Mouse (Mus musculus): ENCODE measurements around the gene Gm1123.

The Gm1123 gene

DNA sequence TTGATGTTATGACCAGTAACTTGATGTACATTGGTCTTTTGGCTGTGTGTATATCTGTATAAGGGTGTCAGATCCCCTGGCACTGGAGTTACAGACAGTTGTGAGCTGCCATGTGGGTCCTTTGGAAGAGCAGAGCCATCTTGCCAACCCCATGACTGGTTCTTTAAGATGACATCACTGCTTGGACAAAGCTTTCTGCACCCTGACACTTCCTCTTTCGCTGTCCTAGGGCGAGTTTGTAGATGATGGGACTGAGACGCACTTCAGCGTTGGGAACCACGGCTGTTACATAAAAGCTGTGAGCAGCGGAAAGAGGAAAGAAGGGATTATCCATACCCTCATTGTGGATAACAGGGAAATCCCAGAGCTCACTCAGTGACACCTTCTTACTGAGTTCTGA is 34.2 kb downstream of the Gm1123 start:
- DNase-seq (ENCODE audit: low spot score) = no peak

DNA sequence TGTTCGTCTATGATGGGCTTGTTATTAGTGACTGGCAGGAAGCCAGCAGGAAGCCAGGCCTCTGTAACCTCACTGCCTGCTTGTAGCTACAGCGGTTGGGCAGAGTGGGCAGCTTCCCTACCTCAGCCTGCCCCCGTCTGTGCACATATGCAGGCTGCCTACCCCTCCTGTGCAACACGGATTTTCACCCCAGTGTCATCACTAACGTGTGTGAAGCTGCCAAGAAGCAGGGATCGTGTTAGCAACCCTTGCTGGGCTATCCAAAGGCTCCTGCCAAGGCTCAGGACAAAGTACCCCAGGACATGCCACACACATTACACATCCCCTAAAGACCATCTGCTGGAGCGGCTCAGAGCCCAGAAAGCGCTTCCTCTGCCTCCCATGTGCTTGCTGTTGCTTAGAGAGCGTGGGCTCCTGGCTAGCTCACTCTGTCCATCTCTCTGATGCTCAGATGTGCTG is 35.6 kb downstream of the Gm1123 start:
- DNase-seq (ENCODE audit: low spot score) = no peak

GRCm38 (mm10) chr9:98994103-98994502 is 41.4 kb downstream of the Gm1123 start:
- DNase-seq (ENCODE audit: low spot score) = no peak

GRCm38 (mm10) chr9:98987131-98987530 is 48.4 kb downstream of the Gm1123 start:
- DNase-seq (ENCODE audit: low spot score) = no peak

DNA sequence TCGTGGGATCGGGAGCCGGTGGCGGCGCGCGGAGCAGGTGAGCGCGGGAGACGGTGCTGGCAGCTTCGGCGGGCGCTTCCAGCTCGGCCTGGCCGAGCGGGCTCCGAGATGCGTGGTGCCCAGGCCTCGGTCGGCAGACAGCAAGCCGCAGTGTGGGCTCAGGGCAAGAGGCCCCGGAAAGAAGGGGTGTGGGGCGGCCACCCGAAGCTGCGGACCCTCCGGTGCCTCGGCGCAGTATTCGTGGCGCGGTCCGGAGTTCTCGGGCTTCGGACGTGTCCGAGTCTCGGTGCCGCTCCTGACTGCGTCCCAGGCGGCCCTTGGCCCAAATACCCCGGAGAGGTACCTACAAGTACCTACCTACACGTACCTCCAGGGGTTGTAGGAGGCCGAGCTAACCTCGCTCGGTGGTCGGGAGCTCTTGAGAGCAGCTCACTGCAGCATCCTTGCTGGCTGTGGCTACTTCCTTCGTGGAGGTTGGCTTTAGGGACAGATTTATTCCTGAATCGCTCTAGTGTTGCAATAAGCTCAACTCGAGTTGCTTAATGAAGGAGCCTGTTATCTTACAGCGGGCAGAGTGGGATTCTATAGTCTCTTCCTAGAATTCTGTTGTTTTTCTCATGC is 48.9 kb downstream of the Gm1123 start:
- no peak for DNase-seq (ENCODE audit: low spot score)

- DNase-seq (ENCODE audit: low spot score) = peak; percentile 100
Observed at GRCm38 (mm10) chr9:98985800-98986475, 49.6 kb downstream of the Gm1123 start, which contains the start of gene Faim. Gene Faim, plus strand, starts transcription at chr9:98986373.

DNA sequence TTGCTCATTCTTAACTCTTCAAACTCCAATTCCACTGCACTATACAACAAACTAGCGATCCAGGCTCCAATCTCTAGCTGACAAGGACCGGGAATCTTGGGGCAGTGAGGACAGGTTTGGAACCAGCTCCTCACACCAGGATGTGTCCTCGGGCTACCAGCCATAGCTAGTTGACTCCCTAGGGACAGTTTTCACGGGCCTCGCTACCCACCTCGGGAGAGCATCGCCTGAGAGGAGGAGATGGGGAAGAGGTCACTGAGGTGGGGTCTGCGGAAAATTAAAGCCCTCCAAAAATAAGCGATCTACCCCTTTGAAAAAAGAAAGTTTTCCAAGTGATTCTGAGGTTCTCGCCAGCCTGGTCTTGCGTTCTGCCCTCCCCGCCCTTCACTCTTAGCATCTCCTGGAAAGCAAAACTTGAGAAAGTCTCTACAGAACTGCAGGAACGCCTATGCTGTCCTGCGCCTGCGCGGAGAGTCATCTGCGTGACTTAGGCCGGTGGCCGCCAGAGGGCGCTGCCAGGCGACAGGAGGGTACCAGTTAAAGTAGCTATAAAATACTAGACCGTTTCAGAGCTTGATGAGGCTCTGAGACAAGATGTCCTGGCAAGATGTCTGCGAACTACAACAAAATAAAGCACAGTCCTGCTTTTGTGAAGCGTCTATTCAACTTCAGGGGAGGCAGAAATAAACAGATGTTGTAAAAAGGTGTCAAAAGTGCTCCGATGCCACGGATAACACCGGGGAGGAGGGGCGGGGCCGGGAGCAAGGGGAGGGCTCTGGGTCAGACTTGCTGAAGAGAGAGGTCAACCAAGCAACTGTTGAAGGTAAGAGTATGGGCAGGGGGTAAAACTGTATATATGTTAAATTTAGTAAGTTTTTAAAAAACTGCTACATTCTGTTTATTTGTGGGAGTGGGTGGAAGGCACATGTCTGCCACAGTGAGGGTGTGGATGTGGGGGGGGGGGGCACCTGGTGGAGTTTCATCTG is 55.8 kb downstream of the Gm1123 start:
- peak; percentile 93 for DNase-seq (ENCODE audit: low spot score)

- DNase-seq (ENCODE audit: low spot score) = no peak
Observed at GRCm38 (mm10) chr9:98976520-98976919, 59.0 kb downstream of the Gm1123 start.

DNA sequence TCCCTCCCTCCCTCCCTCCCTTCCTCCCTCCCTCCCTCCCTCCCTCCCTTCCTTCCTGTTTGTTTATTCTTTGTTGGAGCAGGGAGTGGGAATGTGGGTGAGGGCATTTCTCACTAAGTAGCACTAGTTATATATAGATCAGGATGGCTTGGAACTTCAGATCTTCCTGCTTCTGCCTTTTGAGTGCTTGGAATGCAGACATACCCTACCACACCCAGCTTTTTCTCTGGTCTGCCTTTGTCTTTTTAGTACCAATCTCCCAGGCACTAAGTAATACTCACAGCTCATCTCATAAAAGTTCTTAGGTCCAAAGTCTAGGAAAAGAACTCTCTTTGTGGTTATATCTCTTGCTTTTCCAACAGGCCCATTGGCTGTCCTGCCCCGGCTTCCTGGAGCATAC is 59.4 kb downstream of the Gm1123 start:
- no peak for DNase-seq (ENCODE audit: low spot score)

GRCm38 (mm10) chr9:98974898-98975297 is 60.6 kb downstream of the Gm1123 start:
- DNase-seq (ENCODE audit: low spot score) = no peak

GRCm38 (mm10) chr9:98973561-98973960 is 62.0 kb downstream of the Gm1123 start:
- no peak for DNase-seq (ENCODE audit: low spot score)

DNA sequence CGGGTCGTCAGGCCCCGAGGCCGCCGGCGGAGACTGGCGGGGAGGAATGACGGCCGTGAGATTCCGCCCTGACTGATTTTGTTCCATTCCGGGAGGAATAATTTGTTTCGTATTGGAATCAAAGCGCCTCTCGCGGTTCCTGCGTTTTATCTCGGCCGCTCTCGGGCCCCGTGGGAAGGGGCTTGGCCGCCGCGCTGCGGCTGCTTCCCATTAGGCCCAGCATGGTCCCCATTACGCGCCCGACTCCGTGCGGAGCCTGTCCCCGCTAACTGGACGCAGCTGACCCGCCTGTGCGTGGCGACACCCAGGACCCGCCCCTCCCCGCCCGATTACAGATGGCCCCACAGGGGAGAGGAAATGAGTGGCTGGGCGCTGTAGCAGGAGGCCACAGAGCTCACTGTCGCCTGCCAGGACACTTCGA is 62.4 kb downstream of the Gm1123 start:
- no peak for DNase-seq (ENCODE audit: low spot score)

DNA sequence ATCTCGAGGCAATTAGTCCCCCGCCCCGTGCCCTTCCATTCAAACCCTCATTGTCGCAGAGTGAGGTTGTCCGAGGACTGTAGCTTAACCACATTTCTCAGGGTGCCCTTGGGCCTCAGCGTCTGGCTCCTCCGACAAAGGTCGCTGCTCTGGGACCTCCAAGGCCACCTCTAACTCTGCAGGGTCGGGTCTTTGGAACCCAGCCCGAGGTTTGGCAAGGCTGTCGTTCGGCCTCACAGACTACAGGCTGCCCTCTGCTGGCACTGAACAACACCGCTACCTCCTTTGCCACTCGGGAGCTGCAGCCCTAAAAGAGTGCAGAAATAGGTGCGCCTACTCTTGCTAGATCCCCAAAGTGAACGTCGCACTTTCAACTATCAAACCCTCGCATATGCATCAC is 70.4 kb downstream of the Gm1123 start:
- DNase-seq (ENCODE audit: low spot score) = no peak

DNA sequence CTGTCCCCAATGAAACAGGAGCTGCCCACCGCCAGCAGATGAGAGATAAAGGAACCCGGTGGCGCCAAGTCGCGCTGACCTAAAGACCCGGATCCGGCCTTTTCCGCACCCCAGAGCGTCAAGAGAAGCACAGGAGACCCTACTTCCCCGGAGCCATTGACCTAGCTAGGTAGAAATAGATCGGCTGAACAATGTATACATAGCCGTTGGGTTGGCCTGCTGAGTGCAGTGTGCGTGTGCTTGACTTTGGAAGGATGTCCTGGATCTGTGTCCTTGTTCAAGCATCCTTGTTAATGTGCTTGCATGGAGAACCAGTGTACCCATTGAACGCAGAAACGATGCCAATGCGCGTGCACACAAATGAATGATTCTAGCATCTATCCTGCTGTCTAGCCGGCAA is 71.9 kb downstream of the Gm1123 start:
- no peak for DNase-seq (ENCODE audit: low spot score)

- DNase-seq (ENCODE audit: low spot score) = no peak
Observed at GRCm38 (mm10) chr9:98962478-98963142, 72.9 kb downstream of the Gm1123 start.

DNA sequence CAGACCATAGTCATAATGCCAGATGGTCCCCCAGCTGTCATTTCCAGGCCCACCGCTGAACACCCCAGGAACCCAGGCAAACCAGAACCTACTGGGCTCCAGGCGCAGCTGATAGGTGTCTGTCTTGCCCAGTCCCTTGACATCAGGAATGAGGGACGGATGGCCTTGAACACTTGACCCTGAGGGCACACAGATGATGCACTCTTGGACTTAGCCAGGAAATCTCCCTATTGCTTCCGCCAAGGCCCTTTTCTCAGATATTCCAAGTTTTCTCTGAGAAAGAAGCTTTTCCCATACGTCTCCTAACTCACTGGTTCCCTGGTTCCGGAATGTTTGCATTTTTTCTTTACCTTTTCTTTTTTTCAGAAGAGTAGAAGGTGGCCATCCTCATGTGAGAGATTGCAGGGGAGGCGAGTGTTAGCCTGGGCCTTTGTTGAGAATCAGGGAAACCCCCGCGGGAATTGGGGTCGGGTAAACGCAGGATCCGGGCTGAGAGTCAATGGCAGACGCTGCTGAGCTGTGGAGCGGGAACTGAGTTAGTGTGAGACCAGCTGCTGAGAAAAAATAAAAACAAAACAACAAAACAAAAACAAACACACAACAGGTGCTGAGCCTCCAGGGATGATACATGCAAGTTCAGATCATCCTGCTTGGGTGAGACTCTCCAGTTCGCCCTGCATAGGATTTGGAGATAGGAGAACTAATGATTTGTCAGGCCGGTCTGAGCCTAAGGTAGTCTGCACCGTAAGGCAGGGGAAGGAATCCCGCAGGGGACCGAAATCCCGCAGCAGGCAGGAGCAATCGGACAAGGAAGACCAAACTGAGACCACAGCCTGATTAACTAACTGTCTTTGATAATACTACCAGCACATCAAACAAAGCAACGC is 73.7 kb downstream of the Gm1123 start:
- no peak for DNase-seq (ENCODE audit: low spot score)

DNA sequence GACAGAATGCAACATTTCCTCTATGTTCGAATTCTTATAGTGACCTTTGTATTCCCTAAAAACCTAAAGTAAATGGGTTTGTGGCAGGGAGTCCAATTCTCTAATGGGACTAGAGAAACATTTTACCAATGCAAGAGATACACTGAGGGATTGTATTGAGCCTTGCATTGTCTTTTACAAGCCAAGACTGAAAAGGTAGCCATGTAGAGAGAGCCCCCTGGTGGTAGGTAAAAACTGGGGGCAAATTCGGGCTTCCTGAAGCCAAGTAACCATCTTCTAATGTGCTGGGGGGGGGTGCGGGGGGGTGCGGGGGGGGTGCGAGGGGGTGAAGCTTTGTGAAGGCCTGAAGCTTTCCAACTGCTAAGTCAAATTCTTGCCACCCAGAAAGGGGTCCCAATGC is 75.2 kb downstream of the Gm1123 start:
- no peak for DNase-seq (ENCODE audit: low spot score)

GRCm38 (mm10) chr9:98959851-98960250 is 75.7 kb downstream of the Gm1123 start:
- no peak for DNase-seq (ENCODE audit: low spot score)

GRCm38 (mm10) chr9:98958628-98959027 is 76.9 kb downstream of the Gm1123 start:
- DNase-seq (ENCODE audit: low spot score) = no peak

GRCm38 (mm10) chr9:98957751-98958351 is 77.7 kb downstream of the Gm1123 start:
- no peak for DNase-seq (ENCODE audit: low spot score)
